Mouse (Mus musculus) heart, postnatal 4 days (tissue): ENCODE data around the gene Mpst. TPM values are rescaled to one million over a fixed set of nuclear protein-coding genes. Genes with fewer than 3 reads are reported as not detected.

Experiments
- DNase-seq: peaks from one replicate; pipeline ENCODE4 v3.0.0; 2021
- total RNA-seq, 2 experiments: library from RNA; stranded (reverse); gene quantifications; 2 replicates each; pipeline ENCODE4 v1.2.3; 2021

Gene Mpst
- total RNA-seq, 2 experiments from 2014 or later, result 21.9 to 24.9 TPM

DNA sequence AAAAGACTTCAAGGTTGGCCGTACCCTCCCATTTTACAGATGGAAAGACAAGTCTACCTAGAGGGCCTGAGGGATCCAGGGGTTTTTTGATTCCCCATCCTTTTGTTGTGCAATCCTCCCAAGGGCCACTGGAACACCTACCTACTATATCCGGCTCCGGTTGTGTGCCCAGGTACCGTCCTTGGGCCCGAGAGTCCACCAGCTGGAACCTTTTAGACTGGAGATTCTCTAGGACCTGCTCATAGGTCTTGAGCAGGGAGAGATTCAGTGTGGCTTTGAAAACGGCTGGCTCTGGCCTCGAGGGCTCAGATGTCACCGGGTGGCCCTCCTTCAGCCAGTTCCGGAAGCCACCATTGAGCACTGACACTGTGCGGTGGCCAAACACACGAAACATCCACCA lies 1.1 kb upstream of the Mpst start:
- DNase-seq, result no peak

DNA sequence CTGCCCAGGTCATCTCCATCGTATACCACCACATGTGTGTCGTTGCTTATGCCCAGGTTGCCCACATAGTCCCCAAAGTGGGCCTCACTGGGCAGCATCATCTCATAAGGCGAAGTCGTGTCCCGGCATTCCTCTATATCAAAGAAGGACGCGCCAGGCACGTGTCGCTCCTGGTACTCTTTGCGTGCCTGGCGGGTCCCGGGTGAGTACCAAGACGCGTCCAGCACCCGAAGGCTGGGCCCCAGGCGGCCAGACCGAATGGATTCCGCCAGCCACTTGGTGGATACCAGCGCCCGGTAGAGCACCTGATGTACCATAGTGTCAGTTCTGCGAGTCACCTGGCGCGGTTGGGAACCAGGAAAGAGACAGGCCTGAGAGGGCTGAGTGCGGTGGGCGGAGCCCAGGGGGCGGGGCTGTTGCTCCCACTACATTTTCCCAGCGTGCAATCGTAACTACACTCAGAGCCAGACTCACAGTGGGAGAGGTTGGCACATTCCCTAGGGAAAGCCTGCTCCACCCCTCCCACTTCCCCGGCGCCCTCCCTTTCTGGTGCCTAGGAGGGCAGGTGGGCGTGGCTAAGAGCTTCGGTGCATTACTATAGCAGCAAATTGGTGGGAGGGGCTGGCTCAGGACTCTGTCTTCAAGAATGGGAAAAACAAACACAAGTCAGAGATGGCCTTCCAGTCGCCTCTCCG lies 552 bp upstream of the Mpst start, which contains the start of gene Tst:
TSS of gene Tst (minus strand) at position 391 of the 695 bp plus-strand sequence.
- DNase-seq, result peak; percentile 88

DNA sequence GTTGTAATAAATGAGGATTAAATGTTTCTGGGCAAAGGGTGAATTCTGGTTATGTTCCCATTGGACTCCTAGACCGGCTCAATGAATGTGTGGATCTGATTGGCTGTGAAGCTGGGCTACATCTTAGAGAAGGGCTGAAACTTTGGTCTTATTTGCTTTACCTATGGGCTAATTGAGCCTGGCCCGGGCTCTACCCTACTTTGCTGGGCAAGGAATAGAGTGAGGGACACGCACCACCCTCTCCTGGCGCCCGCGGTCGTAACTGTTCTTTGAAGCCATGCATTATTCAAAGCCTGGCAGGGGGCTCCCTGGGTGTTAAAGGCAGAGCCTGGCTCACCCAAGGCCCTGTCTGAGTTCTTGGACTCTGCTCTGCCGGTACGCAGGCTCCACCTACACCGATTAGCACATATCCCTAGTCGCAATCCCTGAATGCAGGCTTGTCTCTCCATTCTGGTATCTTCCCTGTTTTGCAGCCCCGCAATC lies 3.4 kb downstream of the Mpst start:
- no peak for DNase-seq

DNA sequence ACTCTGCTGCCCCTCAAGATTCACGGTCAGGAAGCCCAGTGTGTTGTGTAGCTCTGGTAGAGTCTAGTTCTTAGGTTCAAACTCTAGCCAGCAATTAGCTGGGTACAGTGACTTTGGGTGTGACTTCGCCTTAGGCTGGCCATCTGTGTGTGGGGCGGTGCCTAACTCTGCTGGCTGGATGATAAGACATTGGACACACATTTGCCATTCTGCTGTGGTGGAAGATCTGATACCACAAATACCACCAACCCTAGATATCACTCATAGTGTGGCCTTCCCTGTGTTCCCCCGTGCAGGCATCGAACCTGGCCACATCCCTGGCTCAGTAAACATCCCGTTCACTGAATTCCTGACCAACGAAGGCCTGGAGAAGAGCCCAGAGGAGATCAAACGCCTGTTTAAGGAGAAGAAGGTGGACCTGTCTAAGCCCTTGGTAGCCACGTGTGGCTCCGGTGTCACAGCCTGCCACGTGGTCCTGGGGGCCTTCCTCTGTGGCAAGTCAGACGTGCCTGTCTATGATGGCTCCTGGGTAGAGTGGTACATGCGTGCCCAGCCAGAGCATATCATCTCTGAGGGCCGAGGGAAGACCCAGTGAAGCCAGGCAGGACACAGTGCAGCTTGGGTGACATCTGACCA lies 7.0 kb downstream of the Mpst start:
- no peak for DNase-seq

- no peak for DNase-seq
Measured at GRCm38 (mm10) chr15:78413719-78414117, 7.5 kb downstream of the Mpst start.

DNA sequence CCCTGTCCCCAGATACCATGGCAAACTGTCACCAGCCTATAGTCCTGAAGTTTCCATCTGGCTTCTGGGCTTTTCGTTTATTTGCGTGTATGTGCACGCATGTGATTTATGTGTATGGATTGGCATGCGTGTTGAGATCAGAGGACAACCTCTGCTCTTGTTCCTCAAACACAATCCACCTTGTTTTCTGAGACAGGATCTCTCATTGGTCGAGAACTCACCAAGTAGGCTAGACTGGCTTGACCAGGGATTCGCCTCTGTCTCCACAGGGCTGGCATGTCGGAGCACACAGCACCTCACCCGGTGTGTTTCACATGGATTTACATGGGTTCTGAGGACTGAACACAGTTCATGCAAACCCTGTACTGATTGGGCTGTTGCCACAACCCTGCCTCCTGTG lies 7.9 kb downstream of the Mpst start:
- DNase-seq, result no peak

DNA sequence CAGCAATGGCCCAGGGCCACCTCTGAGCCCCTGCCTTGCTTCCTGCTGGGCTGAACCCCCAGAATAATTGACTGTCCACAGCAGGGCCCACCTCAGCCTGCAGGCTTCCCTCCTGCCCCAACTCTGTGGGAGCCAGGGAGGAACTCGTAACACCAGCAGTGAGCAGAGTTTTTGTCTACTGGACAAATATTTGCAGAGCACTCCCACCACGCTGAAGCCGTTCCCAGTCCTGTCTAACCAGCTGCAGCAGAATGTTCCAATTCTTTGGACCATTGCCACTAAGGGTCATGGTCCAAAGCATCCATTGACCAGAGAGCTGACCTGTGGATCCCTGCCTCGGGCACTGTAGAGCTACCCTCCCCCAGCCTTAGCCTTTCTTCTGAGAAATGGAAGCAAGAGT lies 10.7 kb downstream of the Mpst start:
- DNase-seq, result no peak

DNA sequence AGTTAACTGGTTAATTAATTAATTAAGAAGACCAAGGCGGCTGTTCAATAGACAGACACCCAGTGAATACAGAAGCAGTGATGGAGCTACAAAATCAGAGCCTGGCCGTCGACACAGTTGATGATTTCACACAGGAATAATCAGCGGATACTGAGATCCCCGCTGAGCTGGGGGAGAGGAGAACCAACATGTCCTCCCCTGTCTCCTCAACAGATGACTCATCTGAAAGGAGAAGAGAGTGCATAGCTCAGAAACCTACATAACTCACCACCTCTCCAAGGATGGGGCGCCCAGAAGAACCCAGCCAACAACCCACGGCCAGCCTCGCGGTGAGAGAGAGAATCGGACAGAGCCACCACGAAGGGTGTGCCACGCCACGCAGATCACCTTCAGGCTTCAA lies 14.2 kb downstream of the Mpst start:
- no peak for DNase-seq

DNA sequence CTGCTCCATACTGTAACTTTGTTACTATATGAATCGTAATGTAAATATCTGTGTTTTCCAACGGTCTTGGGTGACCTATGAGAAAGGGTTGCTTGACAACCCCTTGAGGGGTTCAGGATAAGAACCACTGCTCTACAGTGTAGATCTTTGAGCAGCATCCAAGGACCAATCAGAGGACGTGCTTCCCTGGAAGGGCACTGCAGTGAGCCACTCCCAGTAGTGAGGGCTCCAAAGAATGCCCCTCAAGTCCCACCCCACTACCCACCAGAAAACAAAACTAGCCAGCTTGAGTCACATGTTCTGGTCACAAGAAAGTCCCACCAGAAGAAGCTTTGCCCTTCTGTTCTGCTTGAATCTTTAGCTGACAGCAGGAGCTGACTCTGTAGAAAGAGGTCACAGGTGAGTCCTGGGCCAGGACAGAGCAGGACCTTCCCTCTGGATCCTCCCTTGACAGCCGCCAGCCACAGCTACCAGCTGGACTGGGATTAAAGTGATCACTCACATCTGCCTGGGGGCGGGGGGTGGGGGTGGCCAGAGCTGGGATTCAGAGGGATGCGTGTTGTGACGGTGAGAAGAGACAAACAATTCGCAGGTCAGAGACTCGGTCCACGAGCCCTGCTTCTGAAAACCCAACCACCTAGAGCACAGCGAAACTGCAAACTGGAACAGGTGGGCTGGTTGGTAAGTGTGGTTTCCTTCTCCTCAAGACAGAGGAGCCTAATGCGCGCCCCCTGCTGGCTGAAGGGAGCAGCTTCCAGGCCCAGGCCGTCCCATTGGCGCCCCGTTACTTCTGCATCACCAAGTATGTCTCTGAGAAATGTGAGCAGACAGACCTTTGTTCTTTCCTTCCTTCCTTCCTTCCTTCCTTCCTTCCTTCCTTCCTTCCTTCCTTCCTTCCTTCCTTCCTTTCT lies 16.1 kb downstream of the Mpst start:
- peak; percentile 87 for DNase-seq

- DNase-seq, result no peak
Measured at GRCm38 (mm10) chr15:78424507-78424906, 18.3 kb downstream of the Mpst start.

DNA sequence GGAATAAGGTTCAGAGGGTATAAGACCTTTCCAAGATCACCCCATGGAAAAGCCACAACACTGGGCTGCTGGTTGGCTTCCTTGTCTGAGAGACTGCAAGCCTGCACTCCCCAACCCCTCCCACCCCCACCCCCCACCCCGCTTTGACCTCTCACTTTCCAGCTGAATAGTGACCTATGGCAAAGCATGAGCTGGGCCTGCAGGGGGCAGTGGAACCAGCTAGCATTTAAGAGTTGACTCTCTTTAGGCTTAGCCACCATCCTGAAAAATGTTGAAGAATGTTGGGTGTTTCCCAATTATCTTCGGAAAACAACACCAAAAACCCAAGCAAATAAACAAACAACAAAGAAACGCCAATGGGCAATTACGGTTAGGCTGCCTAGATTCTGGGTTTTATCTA lies 19.0 kb downstream of the Mpst start:
- no peak for DNase-seq

DNA sequence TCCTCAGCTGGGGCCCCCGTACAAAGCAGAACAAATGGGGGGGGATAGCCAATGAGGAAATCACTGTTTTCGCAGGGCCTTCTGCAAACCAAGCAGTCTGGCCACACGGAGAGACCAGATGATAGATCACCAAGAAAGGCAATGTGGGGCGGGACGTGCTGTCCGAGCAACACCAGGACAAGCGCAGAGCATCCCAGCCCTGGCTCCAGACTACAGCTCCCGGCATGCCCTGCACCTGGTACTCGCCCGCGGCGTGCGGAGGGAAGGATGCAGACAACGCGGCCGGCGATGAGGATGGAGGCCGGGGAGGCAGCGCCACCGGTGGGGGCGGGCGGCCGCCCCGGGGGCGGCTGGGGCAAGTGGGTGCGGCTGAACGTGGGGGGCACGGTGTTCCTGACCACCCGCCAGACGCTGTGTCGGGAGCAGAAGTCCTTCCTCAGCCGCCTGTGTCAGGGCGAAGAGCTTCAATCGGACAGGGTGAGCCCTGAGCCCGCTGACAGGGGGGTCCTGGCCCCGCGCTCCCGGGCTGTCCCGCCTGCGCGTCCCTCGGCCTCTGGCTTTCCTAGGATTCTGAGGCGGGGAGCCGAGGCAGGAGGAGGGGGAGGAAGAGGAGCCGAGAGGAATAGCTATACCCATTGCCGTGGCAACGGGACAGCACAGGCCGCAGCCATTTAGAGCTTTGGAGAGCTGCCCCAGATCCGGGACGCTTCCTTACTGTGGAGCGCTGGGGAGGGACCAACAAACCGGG lies 22.3 kb downstream of the Mpst start, which contains the start of gene Kctd17:
TSS of gene Kctd17 (plus strand) at position 174 of the 748 bp plus-strand sequence.
- peak; percentile 80 for DNase-seq

DNA sequence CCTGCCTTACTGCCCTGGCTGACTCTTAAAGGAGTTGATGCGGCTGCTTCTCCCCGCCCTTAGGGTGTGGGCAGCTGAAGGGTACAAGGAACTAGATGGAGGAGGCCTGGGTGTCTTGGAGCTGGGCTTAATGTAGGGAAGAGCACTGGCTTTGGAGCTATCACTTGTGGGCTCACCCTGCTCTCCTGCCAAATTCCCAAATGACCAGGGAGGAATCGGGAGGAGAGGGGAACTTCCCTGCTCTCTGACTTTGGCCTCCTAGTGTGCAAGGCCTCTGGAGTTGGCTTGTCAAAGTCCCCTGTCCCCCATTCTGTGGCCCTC lies 22.9 kb downstream of the Mpst start:
- no peak for DNase-seq

DNA sequence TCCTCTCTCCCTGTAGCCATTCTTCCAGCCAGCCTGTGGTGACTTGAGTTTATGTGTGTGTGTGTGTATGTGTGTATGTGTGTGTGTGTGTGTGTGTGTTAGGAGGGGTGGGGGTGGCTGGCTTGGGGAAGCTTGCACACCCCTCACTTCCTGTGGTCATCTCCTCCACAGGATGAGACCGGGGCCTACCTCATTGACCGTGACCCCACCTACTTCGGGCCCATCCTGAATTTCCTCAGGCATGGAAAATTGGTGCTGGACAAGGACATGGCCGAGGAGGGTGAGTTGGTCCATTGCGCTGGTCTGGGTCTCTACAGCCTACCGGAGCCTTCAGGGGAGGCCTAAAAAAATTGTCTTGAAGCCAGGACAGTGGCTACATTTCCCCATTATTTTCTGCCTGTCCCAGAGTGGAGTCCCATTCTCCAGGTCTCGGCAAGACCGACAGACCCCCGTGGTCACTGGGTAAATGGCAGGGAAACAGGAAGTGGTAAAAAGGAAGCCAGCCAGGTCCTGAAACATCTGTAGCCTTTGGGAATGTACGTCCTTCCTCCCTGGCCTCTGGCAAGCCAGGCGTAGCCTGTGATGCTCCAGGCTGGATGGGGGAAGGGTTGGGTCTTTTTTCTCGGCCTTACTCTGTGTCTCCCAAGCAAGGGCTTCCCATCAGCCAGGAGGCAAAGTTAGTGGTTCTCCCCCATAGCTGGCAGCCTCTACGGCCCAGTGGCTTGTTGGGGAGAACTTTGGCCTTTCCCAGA lies 23.8 kb downstream of the Mpst start:
- no peak for DNase-seq

GRCm38 (mm10) chr15:78430874-78431273 lies 24.7 kb downstream of the Mpst start:
- no peak for DNase-seq

DNA sequence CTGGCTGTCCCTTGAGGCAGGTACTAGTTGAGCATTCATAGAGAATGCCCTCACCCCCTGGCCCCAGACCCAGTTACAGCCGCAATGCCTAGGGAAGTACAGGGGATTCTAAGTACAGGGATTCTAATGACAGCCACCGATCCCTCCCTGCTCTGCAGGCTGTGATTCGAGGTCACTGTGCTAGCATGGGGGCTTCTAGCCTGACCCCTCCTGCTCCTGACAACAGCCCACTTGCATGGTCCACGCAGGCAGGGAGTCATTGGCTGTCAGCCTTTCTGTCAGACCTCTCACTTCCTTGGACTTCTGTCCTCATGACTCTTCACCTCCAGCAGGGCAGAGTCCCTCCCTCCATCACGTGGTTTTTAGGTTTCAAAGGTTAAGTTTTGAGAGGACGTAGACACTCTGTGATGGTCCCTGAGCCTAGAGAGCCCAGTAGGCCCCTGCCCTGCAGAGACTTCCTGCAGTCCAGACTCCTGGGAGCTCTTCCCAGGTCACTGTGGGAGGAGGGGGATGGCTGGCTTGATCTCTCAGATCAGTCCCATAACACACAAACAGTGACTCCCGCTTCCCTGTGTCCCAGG lies 25.4 kb downstream of the Mpst start:
- no peak for DNase-seq

DNA sequence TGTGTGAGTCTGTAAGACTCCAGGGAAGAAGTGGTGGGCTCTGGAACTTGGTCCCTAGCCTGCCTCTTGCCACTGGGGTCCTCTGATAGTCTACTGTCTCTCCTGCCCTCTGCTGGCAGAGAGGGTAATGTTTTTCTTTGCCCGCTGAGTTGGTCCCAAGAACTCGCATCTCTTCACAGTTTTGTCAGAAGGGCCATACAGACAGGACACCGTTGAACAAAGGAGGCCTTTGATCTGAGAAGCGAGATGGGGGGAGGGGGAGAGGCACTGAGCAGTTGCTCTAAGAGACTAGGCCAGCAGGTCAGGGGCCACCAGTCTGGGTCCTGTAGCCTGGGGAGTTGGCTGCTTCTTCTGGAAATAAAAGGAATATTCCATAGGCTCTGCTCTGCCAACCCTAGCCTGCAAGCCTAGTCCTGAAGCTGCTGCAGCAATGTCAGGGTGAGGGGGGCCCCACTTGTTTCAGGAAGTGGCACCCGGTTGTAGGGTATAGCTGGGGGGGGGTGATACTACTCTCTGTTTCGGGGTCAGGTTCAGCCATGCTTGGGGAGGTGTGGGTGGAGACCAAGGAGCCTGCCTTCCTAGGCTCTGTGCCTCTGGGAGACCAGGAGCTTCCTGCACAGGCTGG lies 28.8 kb downstream of the Mpst start:
- peak; percentile 62 for DNase-seq

DNA sequence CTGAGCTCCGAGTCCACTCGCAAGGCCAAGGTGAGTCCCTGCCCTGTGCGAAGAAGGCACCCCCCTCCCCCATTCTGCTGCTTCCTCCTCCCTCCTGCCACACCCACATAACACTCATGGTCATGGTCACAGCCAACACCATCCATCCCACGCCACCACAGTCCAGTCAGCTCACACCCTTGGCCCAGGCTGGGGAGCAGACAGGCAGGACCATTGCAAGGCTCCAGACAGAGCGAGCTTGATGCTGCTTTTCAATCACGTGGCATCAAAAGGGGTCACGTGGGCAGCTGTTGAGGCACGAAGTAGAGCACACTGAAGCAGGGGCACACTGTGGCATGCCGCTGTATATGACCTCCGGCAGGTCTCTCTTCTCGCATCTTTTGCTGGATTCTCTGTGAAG lies 29.5 kb downstream of the Mpst start:
- DNase-seq, result no peak

DNA sequence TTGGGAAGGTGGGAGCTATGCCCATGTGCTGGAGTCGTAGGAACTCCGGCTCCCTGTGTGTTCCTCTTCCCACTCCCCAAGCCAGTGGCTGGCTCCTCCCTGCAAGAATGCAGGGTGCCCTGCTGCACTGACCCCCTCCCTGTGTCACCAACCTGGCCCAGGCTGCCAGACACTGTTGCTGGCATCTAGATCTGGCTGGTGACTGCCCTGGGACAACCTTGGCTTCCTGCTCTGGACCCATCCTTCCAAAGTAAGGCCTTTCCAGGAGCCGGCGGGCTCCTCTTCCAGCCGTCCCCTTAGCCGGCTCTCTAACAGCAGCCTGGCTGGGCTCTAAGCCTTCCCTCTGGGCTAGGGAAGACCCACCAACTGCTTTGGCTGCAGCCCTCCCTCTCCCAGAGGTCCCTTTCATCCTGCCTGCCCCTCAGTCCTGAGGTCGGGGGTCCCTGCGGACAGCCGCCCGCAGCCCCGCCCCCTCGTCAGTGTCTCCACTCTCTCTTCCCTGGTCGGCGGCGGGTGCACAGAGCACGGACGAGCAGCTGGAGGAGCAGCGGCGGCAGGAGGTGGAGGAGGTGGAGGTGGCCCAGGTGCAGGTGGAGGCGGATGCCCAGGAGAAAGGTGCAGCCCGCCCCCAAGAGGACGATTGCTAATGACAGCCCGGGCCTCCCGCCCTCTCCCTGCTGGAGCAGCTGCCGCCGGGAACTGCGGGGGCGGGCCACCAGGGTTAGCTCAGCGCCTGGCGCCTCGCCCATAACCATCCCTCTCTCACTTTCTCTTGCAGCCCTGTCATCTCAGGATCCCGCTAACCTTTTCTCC lies 30.4 kb downstream of the Mpst start:
- peak; percentile 94 for DNase-seq
